9 mouse cellular contexts compared by ENCODE assay signal in genomic region chr1:89967585-89967984, GRCm38 (mm10). TPM values are rescaled to one million over a fixed set of nuclear protein-coding genes. Genes with fewer than 3 reads are reported as not detected.
A peak's percentile ranks its signal among the peaks of the same experiment; 100 is the strongest.
DNase-seq lines count a peak whose midpoint lies in the region; ATAC-seq and TF ChIP-seq lines count a peak whose summit lies in the region.
"Had no signal": no experiment of that assay in that cellular context is flagged by ENCODE, and none has a peak within 500 bp of the region (broad histone marks: within the 10 kb centered on the region; RNA-seq: fewer than 3 reads in every experiment).

No protein-coding gene starts in this region.

- ATAC-seq in lung, embryonic 16.5 days (ENCODE audit: low read depth), result no peak
- ATAC-seq in intestine, postnatal 0 days, result no peak
- no peak for ATAC-seq in stomach, embryonic 16.5 days (ENCODE audit: insufficient read depth, low FRiP score)

- H3K4me1 ChIP-seq in lung, embryonic 16.5 days (replicated peaks; ENCODE audit: control insufficient read depth, insufficient read depth, low read length), result peaks cover 5% of the 10 kb centered on the region; the same call in 1 of the 2 replicates
- H3K4me1 ChIP-seq in lung, adult 2 months (ENCODE audit: control insufficient read depth, insufficient read depth, low read length), result no peaks in the 10 kb centered on the region
- H3K4me1 ChIP-seq in intestine, postnatal 0 days (replicated peaks; ENCODE audit: control insufficient read depth, insufficient read depth, low read length), result no peaks in the 10 kb centered on the region
- H3K4me1 ChIP-seq in stomach, embryonic 16.5 days (ENCODE audit: control insufficient read depth, insufficient read depth, low read length), result peaks cover 3% of the 10 kb centered on the region; the same call in 1 of the 2 replicates

- H3K27ac ChIP-seq in lung, embryonic 16.5 days (ENCODE audit: low read length), result no peak overlapping the region
- H3K27ac ChIP-seq in intestine, postnatal 0 days (ENCODE audit: low read depth, low read length), result no peak overlapping the region
- H3K27ac ChIP-seq in stomach, embryonic 16.5 days (ENCODE audit: low read length), result no peak overlapping the region

- no peak overlapping the region; the same call in 1 of the 2 replicates for H3K9ac ChIP-seq in lung, embryonic 16.5 days (ENCODE audit: low read length)
- H3K9ac ChIP-seq in intestine, postnatal 0 days (ENCODE audit: low read depth, low read length), result no peak overlapping the region
- H3K9ac ChIP-seq in stomach, embryonic 16.5 days (ENCODE audit: low read length), result no peak overlapping the region

- no peaks in the 10 kb centered on the region for H3K36me3 ChIP-seq in lung, embryonic 16.5 days (ENCODE audit: control insufficient read depth, insufficient read depth, low read length)
- H3K36me3 ChIP-seq in intestine, postnatal 0 days (ENCODE audit: control insufficient read depth, insufficient read depth), result no peaks in the 10 kb centered on the region
- H3K36me3 ChIP-seq in stomach, embryonic 16.5 days (ENCODE audit: control insufficient read depth, insufficient read depth, low read length), result no peaks in the 10 kb centered on the region

- H3K9me3 ChIP-seq in lung, embryonic 16.5 days (ENCODE audit: control insufficient read depth, low read length), result no peaks in the 10 kb centered on the region
- no peaks in the 10 kb centered on the region for H3K9me3 ChIP-seq in intestine, postnatal 0 days (ENCODE audit: control insufficient read depth)
- no peaks in the 10 kb centered on the region for H3K9me3 ChIP-seq in stomach, embryonic 16.5 days (replicated peaks; ENCODE audit: control insufficient read depth, low read length)

- peak; percentile 12 to 29 for DNase-seq in cerebellum, postnatal 14 days
- no peak for DNase-seq in cerebellum, adult 11-12 months
- DNase-seq in lung, adult 2 months, result no peak
- DNase-seq in urinary bladder, postnatal 4 days (ENCODE audit: low spot score in 2 of 2), result no peak
- no peak for DNase-seq in right cerebral cortex, postnatal 36 days (ENCODE audit: low spot score in 2 of 2)

- peak overlapping the region; percentile 57 for H3K4me3 ChIP-seq in lung, embryonic 16.5 days (ENCODE audit: low read length)
- H3K4me3 ChIP-seq in lung, adult 2 months (replicated peaks; ENCODE audit: extremely low read depth, low read depth, low read length), result no peak overlapping the region
- H3K4me3 ChIP-seq in intestine, postnatal 0 days (ENCODE audit: low read depth, low read length), result no peak overlapping the region
- peak overlapping the region; percentile 56; the same call in 1 of the 2 replicates for H3K4me3 ChIP-seq in stomach, embryonic 16.5 days (replicated peaks; ENCODE audit: low read length)

- peaks cover 47% of the 10 kb centered on the region for H3K27me3 ChIP-seq in lung, embryonic 16.5 days (ENCODE audit: control insufficient read depth, insufficient read depth, low read depth, low read length)
- H3K27me3 ChIP-seq in intestine, postnatal 0 days (replicated peaks; ENCODE audit: control insufficient read depth, insufficient read depth, low read length), result peaks cover 42% of the 10 kb centered on the region
- peaks cover 37% of the 10 kb centered on the region for H3K27me3 ChIP-seq in stomach, embryonic 16.5 days (ENCODE audit: control insufficient read depth, insufficient read depth, low read length)

- H3K4me2 ChIP-seq in lung, embryonic 16.5 days (ENCODE audit: low read depth, low read length), result peak overlapping the region; percentile 95
- peak overlapping the region; percentile 87; the same call in 1 of the 2 replicates for H3K4me2 ChIP-seq in intestine, postnatal 0 days (replicated peaks; ENCODE audit: low read depth)
- peak overlapping the region; percentile 96; the same call in 1 of the 2 replicates for H3K4me2 ChIP-seq in stomach, embryonic 16.5 days (ENCODE audit: low read depth, low read length)

- no peak for TF ChIP-seq POLR2A in lung, adult 2 months (IDR thresholded peaks at IDR 0.05; ENCODE audit: borderline replicate concordance, extremely low read depth, low read depth, low read length)

- no peak for TF ChIP-seq CTCF in lung, adult 2 months (IDR thresholded peaks at IDR 0.05; ENCODE audit: insufficient read depth, low read length)
- TF ChIP-seq CTCF in intestine, postnatal 0 days (IDR thresholded peaks at IDR 0.05; ENCODE audit: low read depth), result no peak

- 13% methylated on average over 9 of the region's 9 CpGs for WGBS in lung, embryonic 16.5 days
- 20% methylated on average over 9 of the region's 9 CpGs for WGBS in lung, adult 2 months
- WGBS in intestine, postnatal 0 days, result 21% methylated on average over 9 of the region's 9 CpGs
- WGBS in stomach, embryonic 16.5 days, result 14% methylated on average over 9 of the region's 9 CpGs

RNA-seq across cellular contexts. Expression of gene Gbx2, which starts 36.6 kb away (rescaled TPM):
- not detected in 2 replicates for polyA plus RNA-seq in lung, embryonic 16.5 days (2015; fragmentation: Nextera tagmentation; extraction: Ambion mirVana)
- polyA plus RNA-seq in lung, adult 2 months (2012; rRNA removed), result 0.06 TPM in 1 of 2 replicates, not detected in the other
- polyA plus RNA-seq in intestine, postnatal 0 days (2015; fragmentation: Nextera tagmentation; extraction: Ambion mirVana), result 0.08 and 0.16 TPM in 2 replicates
- not detected in 2 replicates for polyA plus RNA-seq in stomach, embryonic 16.5 days (2015; fragmentation: Nextera tagmentation; extraction: Ambion mirVana)
- polyA plus RNA-seq: frontal cortex, adult 2 months had no signal

RNA-seq across cellular contexts. Expression of gene Asb18, which starts 46.9 kb away (rescaled TPM):
- 0.09 TPM in 1 of 2 replicates, not detected in the other for polyA plus RNA-seq in lung, embryonic 16.5 days (2015; fragmentation: Nextera tagmentation; extraction: Ambion mirVana)
- polyA plus RNA-seq in lung, adult 2 months (2012; rRNA removed), result 0.25 and 1.4 TPM in 2 replicates
- polyA plus RNA-seq in intestine, postnatal 0 days (2015; fragmentation: Nextera tagmentation; extraction: Ambion mirVana), result not detected in 2 replicates
- polyA plus RNA-seq in stomach, embryonic 16.5 days (2015; fragmentation: Nextera tagmentation; extraction: Ambion mirVana), result 0.06 TPM in 1 of 2 replicates, not detected in the other

Comparison
In these comparisons a context has a peak if more than half of its experiments do, and no peak if none do; other contexts are left out.
1. DNase-seq: peak in cerebellum, postnatal 14 days (2 of 2); none in cerebellum, adult 11-12 months (single experiment), lung, adult 2 months (single experiment), urinary bladder, postnatal 4 days (0 of 2) and right cerebral cortex, postnatal 36 days (0 of 2).
2. H3K4me3 ChIP-seq: peak in lung, embryonic 16.5 days (single experiment) and stomach, embryonic 16.5 days (single experiment); none in lung, adult 2 months (single experiment) and intestine, postnatal 0 days (single experiment).
3. Peak in every context shown above with its lines, with median percentiles within 50 percentile points of each other: H3K4me2 ChIP-seq.